Mouse (Mus musculus) adrenal gland, postnatal 10 days (tissue): ENCODE results near the gene Zfp386. TPM values are rescaled to one million over a fixed set of nuclear protein-coding genes. Genes with fewer than 3 reads are reported as not detected.

Experiments
- DNase-seq: peaks from one replicate; pipeline ENCODE4 v3.0.0; 2021; ENCODE audit warnings: mixed read lengths
- total RNA-seq, 2 experiments: library from RNA; stranded (reverse); gene quantifications; 2 replicates each; pipeline ENCODE4 v1.2.3; 2021

The Zfp386 gene
- total RNA-seq, 2 experiments from 2014 or later, result 33.8 to 49.5 TPM

GRCm38 (mm10) chr12:116089836-116090235 lies 42.3 kb downstream of the Zfp386 start:
- no peak for DNase-seq

GRCm38 (mm10) chr12:116094765-116095555 lies 47.4 kb downstream of the Zfp386 start:
- DNase-seq, result no peak

DNA sequence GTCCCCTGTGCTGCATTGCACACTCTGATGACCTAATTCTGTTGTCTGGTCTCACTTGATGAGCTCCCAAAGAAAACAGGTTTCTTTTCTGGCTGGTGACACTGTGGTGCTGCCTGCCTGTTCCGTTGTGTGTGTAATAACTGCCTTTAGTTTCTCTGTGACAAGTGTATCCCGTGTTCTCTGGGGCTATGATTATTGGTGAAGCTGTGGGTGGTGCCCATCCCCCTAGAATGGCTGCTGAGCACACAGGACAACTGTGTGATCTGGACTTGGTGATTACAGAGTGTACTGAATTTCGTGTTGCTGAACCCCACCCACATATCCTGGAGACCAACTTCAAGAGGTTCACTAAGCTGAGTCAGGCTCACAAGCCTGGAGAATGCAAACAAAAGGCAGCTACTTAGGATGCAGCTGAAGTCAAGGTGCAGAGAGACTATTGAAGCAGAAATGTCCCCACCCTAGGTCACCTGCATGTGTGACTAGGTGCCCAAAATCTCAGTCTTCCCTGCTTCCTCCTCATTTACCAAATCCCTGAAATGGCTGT lies 48.9 kb downstream of the Zfp386 start:
- no peak for DNase-seq

DNA sequence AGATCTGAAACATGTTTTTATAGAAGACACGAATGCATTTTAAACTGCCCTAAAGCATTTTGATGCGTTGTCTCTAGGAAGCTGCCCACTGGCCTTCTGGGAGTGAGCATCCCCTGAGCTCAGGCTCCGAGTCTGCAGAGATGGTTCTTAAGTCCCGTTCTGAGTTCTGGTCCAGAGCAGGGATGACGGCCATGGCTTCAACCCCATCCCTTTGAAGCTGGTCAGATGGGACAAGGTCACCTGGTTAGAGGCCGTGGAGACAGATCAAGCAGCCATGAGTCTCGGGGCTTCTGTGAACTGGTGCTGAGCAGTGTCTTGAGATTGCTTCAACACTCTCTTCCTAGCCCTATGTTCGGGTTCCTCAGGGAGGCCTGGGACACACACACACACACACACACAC lies 49.6 kb downstream of the Zfp386 start:
- no peak for DNase-seq

DNA sequence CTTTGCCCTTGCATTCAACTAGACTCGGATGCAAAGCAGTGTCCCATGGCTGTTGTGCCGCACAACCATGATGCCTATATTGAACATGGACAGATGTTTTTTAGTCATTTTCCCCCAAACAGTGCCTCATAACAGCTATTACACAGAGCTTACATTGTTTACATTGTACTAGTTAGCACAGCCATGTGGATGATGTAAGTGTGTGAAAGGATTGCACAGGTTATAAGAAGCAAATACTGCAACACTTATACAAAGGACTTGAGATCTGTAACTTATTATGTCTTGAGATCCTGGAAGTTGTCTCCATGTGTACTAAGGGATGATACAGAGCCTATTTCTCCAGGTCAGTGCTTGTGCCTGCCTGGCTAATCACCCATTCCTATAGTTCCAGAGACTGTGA lies 54.4 kb downstream of the Zfp386 start:
- no peak for DNase-seq

DNA sequence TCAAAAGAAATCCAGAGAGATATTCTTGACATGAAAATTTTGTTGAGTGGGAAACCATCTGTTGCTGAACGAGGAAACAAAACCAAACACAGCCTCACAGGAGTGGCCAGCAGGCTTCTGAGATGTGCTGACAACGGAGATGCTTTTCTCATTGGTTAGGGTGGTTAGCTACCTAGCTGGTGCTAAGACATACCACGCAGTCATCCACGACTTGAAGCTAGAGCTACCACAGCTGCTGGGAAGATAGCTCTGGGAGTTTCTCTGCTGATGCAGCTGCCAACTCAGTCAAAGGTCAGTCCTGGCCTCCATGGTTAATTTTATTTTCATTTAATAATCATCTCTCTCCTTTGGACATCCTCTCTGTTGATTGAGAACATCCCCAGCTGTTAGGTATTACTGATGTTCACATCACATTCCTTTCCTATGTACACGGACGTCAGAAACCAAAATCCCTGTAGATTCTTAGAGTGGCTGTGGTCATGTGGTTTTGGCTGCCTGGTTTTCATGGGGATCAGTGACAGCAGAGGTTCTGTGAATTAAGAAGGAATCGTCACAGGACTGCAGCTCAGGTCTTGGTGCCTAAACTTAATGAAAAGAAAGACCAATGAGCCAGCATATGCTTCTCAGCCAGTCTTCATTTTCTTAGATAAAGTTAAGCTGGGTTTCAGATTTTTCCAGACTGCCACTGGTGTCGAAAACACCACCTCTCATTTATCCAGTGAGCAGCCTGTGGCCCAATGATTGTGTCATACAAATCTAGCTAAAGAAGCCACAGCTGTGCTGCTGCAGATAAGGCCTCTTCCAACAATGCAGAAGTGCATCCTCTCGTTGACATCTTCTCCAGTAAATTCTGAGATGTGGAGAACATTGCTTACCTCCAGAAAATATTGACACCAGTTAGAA lies 62.2 kb downstream of the Zfp386 start:
- DNase-seq, result no peak

DNA sequence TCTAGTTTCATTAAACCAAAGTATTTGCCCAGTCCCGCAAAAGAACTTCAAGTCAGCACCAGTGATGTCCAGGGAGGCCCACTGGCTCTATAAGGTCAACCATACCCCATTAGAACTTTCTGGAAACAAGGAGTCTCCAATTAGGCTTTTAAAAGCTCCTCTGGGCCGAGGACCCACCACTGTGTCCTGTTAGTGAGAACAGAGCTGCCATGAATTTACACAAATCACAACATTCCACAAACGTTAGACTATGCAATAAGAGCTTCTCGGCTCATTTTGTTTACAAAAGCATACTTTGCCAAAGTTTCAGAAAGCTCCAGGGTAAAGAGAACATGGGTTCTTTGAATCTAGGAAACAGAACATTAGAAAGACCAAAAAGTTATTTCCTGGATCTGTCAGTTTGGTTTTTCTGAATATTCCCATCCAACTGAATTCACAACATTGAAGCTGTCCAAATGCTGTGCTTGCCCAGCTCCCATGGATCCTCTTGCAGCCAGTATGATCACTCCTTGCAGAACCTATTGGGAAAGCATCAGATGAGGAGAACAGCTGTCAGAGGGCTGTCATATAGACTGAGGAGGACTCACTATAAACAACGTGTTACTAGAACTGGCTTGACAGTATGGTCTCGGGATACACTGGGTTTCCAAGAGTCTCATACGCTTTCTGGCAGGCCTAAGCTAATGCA lies 63.6 kb downstream of the Zfp386 start:
- DNase-seq, result no peak

Other genes starting within 250 kb of the Zfp386 start
- gene Vipr2, start 30.0 kb downstream of the Zfp386 start, total RNA-seq, result under 1 TPM; 0.67 to 0.78 TPM
- 10 to 100 TPM; 11.8 to 12.1 TPM for gene Wdr60, start 215.3 kb downstream of the Zfp386 start, total RNA-seq
- not detected for gene Gm11027, start 227.7 kb downstream of the Zfp386 start, total RNA-seq
- gene Esyt2, start 233.5 kb downstream of the Zfp386 start, total RNA-seq, result 10 to 100 TPM; 42.2 to 46.8 TPM